Mouse (Mus musculus): ENCODE data around the gene Kcns3.

GRCm38 (mm10) chr12:11071079-11071478, 79.8 kb downstream of the Kcns3 start:
- TF ChIP-seq POLR2A (IDR thresholded peaks at IDR 0.05; ENCODE audit: borderline replicate concordance, control insufficient read depth, low read depth, low read length), result no peak
- no peak for TF ChIP-seq CTCF (IDR thresholded peaks at IDR 0.05; ENCODE audit: control insufficient read depth, insufficient read depth, low read length)

All from bone marrow, adult 2 months (tissue).